Mouse (Mus musculus) hindbrain, embryonic 13.5 days (tissue): ENCODE data around the gene Mpv17. TPM values are rescaled to one million over a fixed set of nuclear protein-coding genes. Genes with fewer than 3 reads are reported as not detected.
A peak's percentile ranks its signal among the peaks of the same experiment; 100 is the strongest.

Experiments
- ATAC-seq: fragments of 200-750 bp; cut with Nextera tagmentation; 2 replicates; pipeline ENCODE4 v1.8.0; 2017; ENCODE audit warnings: moderate TSS enrichment; ENCODE audit not compliant: low FRiP score
- H3K27ac ChIP-seq: fragments of 300-500 bp; sonication (generic); 2 replicates; pipeline ENCODE4 v1.5.1; 2015; ENCODE audit warnings: inconsistent platforms, mild to moderate bottlenecking, moderate library complexity
- H3K27me3 ChIP-seq: fragments of 300-500 bp; sonication (generic); 2 replicates; pipeline ENCODE4 v1.6.1; 2015; ENCODE audit warnings: mild to moderate bottlenecking, inconsistent platforms
- H3K36me3 ChIP-seq: fragments of 300-500 bp; sonication (generic); 2 replicates; pipeline ENCODE4 v1.6.1; 2015; ENCODE audit warnings: mild to moderate bottlenecking, inconsistent platforms
- H3K4me1 ChIP-seq: fragments of 300-500 bp; sonication (generic); replicated peaks from 2 replicates; pipeline ENCODE4 v1.6.1; 2015; ENCODE audit warnings: inconsistent platforms
- H3K4me2 ChIP-seq: fragments of 300-500 bp; sonication (generic); 2 replicates; pipeline ENCODE4 v1.6.1; 2015; ENCODE audit warnings: inconsistent platforms, mild to moderate bottlenecking, moderate library complexity
- H3K4me3 ChIP-seq: fragments of 300-500 bp; sonication (generic); 2 replicates; pipeline ENCODE4 v1.5.1; 2015; ENCODE audit warnings: mild to moderate bottlenecking, inconsistent platforms
- H3K9ac ChIP-seq: fragments of 300-500 bp; sonication (generic); 2 replicates; pipeline ENCODE4 v1.6.1; 2015; ENCODE audit warnings: mild to moderate bottlenecking, inconsistent platforms
- H3K9me3 ChIP-seq: fragments of 300-500 bp; sonication (generic); 2 replicates; pipeline ENCODE4 v1.6.1; 2016; ENCODE audit warnings: inconsistent platforms
- WGBS: fragments of 180-500 bp; shearing (Covaris S2); methylation state at CpG from one replicate; pipeline ENCODE4 v1.1.7; 2015; 5-methylcytosine and 5-hydroxymethylcytosine counted together
- polyA plus RNA-seq: library from polyadenylated mRNA; unstranded; fragments of >200 nt; fragmentation: Nextera tagmentation; extraction: Ambion mirVana; gene quantifications from 2 replicates; pipeline ENCODE4 v1.2.1, GENCODE M21; 2015

The Mpv17 gene
- 54.2 and 58.2 TPM in 2 replicates for polyA plus RNA-seq

DNA sequence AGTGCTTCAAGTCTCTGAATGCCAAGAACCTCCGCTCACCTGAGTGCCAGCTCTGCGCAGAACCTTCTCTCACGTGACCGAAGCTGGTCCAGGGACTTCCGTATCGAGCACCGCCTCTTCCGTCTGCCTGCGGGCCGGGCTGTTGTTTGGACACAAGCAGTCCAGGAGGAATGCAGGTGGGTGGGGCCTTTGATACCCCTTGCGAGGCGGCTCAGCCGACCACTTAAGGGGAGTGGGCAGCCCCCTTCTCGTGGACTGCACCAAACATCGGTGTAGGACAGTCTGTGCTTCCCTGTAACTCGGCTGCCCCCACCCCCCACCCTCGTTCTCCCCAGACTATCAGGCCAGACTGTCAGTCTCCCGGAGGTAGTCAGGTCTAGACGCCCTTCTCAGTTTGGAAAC, at the start of gene Mpv17:
Gene Mpv17, minus strand, starts transcription at position 100 of the 402 bp plus-strand sequence.
- H3K4me1 ChIP-seq: peaks cover 16% of the 10 kb centered on the region
- H3K27ac ChIP-seq: peak within 1 kb of the TSS; percentile 83
- H3K4me2 ChIP-seq: peak within 1 kb of the TSS; percentile 84
- H3K27me3 ChIP-seq: no peaks in the 10 kb centered on the region
- peak within 1 kb of the TSS; percentile 65 for H3K4me3 ChIP-seq
- no peaks in the 10 kb centered on the region for H3K9me3 ChIP-seq
- H3K9ac ChIP-seq: peak within 1 kb of the TSS; percentile 85
- peak; percentile 96 for ATAC-seq
- peaks cover 36% of the 10 kb centered on the region for H3K36me3 ChIP-seq
- under 1% methylated on average over 19 of the region's 19 CpGs for WGBS

DNA sequence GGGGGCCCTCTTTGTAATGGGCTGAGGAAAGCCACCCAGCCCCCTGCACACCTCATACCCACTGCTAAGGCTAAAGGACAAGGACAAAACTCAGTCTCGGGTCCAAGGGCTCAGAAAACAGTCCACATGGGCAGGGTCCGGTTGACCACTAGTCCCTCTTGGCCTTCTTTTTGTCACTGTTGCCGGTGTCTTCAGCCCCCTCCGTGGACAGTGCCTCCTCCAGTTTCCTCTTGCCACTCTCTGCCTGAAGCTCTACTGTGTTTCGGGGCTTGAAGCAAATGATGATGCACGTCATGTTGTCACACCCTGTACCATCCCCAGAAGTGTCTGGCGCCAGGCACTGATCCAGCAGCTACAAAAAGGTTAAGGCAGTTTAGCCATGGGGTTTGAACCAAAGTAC, 48.9 kb upstream of the Mpv17 start:
- Histone ChIP-seq H3K9ac (peak overlapping the region; percentile 57; the same call in 1 of the 2 replicates), H3K27me3 (no peaks in the 10 kb centered on the region), H3K27ac (peak overlapping the region; percentile 89), H3K36me3 (peaks cover 82% of the 10 kb centered on the region), H3K9me3 (peaks cover 5% of the 10 kb centered on the region), H3K4me3 (peak overlapping the region; percentile 62), H3K4me1 (peaks cover 27% of the 10 kb centered on the region), H3K4me2 (peak overlapping the region; percentile 68)
- ATAC-seq: no peak
- 86% methylated on average over 7 of the region's 7 CpGs for WGBS

DNA sequence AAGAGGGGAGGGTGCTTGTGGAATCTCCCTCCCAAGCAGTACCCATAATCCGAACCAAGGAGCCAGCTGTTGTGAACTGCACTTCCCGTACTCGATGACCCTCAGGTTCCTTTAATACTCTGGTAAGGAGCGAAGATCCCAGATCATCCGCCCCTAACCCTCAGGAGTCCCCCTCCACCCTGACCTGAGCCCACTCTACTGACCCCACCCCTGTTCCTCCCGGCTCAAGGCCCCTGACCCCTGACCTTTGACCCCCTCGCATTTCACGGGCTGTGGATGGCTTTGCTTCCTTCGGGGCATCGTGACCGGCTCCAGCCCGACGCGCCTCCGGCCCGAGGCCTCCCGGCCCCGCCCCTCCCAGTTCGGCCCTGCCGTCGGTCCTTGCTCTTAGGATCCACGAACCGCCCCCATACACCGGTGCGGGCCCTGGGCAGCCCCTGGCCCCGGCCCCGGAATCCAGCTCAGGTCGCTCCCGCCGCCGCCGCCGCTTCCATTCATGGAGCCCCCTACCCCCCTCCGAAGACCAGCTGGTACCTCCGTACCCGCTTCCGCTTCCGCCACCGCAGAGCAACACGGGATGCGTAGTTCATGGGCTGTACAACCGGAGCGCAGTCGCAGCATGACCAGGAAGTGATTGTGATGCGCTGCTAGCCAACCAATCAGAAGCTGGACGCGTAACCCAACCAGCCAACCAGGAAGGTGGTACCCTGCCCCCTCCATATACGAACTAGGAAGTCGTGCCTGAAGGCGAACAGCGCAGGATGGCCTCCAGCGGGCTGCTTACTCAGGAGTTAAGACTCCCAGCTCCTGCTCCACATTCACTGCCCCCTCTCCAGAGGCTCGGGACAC, 47.9 kb upstream of the Mpv17 start, which contains the start of gene Zfp513:
Gene Zfp513, minus strand, starts transcription at position 562 of the 849 bp plus-strand sequence.
- Histone ChIP-seq H3K27ac (peak within 1 kb of the TSS; percentile 90), H3K27me3 (no peaks in the 10 kb centered on the region), H3K9me3 (peaks cover 5% of the 10 kb centered on the region), H3K36me3 (peaks cover 82% of the 10 kb centered on the region), H3K4me2 (peak within 1 kb of the TSS; percentile 91), H3K4me3 (peak within 1 kb of the TSS; percentile 62), H3K9ac (peak within 1 kb of the TSS; percentile 88), H3K4me1 (peaks cover 27% of the 10 kb centered on the region)
- under 1% methylated on average over 53 of the region's 53 CpGs for WGBS
- ATAC-seq: peak; percentile 98

DNA sequence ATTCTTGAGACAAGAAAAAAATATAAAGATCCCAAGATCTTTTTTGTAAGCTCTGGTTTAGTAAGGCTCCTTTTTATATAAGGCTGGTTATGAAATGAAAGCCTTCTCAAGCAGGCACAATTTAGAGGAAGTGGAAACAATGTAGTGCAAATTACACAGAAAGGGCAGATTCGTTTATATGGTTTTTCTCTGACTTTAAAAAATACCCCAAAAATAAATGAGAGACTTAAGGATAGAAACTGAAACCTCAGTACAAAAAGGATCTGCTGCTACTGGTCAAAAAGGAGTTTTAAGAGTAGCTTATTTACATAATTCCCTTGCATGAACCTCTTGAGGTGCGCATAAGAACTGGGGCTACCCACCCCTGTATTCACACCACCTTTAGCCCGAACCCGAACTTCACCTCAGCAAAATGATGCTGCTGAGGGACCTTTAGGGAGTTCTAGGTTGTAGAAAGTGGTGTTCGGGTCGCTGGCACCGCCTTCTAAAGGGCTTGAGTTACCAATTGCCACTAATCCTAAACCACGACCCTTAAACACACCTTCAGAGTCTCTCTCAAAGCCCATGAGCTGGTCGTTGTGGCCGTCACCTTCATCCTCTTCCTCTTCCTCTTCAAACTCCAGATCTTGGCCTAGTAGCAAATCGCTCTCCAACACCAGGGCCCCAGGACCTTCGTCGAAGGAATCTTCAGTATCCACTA, 47.1 kb upstream of the Mpv17 start:
- peaks cover 83% of the 10 kb centered on the region for H3K36me3 ChIP-seq
- ATAC-seq: no peak
- H3K4me3 ChIP-seq: peak overlapping the region; percentile 62
- no peaks in the 10 kb centered on the region for H3K27me3 ChIP-seq
- H3K4me1 ChIP-seq: peaks cover 27% of the 10 kb centered on the region
- peak overlapping the region; percentile 91 for H3K4me2 ChIP-seq
- H3K9me3 ChIP-seq: peaks cover 5% of the 10 kb centered on the region
- peak overlapping the region; percentile 90 for H3K27ac ChIP-seq
- WGBS: 21% methylated on average over 13 of the region's 13 CpGs
- peak overlapping the region; percentile 88 for H3K9ac ChIP-seq

DNA sequence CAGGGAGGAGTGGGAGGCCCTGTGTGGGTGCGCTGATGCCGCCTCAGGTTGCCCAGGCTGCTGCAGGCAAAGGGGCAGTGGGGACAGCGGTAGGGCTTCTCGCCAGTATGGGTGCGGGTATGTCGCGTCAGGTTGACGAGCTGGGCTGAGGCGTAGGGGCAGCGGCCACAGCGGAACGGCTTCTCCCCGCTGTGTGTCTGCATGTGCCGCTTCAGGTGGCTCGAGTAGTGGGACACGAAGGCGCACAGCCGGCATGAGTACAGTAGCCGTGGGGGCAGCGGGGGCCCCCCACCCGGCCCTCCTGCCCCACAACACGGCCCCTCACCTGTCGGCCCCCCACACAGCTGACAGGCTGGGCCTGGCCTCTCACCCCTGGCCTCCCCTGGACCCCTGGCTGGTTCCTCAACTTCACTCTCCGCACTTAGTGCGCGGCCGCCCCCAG, 46.3 kb upstream of the Mpv17 start:
- H3K4me3 ChIP-seq: peak overlapping the region; percentile 62
- 94% methylated on average over 27 of the region's 27 CpGs for WGBS
- ATAC-seq: no peak

DNA sequence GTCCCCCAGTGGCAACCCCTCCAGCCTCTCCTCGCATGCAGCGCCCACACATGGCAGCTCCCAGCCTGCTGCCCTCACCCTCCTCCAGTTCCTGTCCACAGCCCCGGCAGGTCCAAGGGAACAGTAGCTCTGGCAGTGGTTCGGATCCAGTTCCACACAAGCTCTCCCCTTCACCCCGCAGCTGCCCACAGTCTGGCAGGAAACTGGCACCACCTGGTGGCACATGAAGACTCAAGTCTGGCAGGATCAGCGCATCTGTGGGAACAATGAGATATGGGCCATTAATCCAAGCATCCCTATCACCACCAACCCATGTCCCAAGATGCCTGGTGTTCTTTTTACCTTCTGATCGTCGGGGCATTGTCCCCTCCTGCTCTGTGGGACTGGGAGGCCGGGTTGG, 45.8 kb upstream of the Mpv17 start:
- no peak overlapping the region for H3K4me2 ChIP-seq
- ATAC-seq: no peak

More for the DNA sequence above, 46.3 kb upstream of the Mpv17 start:
- Histone ChIP-seq H3K27me3 (no peaks in the 10 kb centered on the region), H3K4me2 (peak overlapping the region; percentile 91), H3K36me3 (peaks cover 83% of the 10 kb centered on the region), H3K9me3 (peaks cover 5% of the 10 kb centered on the region), H3K27ac (no peak overlapping the region), H3K9ac (peak overlapping the region; percentile 88; the same call in 1 of the 2 replicates), H3K4me1 (peaks cover 27% of the 10 kb centered on the region)

DNA sequence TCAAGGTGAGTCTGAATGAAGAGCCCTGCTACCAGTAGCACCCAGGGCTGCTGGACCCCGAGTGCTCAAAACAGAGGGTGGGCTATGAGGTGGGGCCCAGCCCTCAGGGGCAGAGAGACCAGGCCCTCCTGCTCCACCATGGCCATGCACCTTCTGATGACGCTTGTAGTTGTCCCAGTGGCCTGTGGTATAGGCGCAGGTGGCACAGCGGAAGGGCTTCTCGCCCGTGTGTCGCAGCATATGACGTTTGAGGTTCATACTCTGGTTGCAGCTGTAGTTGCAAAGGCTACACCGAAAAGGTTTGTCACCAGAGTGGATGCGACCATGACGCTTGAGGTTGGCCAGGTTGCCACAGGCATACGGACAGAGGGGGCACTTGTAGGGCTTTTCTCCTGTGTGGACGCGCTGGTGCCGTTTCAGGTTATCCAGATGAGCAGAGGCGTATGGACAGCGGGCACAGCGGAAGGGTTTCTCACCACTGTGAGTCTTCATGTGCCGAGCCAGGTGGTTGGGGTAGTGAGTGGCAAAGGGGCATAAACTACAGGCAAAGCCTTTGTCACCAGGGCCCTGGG, 45.4 kb upstream of the Mpv17 start:
- no peak for ATAC-seq
- 0 out of 2 replicates have a peak overlapping the region, but pooled peaks have one; percentile 62 for H3K4me3 ChIP-seq
- no peak overlapping the region for H3K27ac ChIP-seq
- H3K9ac ChIP-seq: no peak overlapping the region
- peaks cover 5% of the 10 kb centered on the region for H3K9me3 ChIP-seq
- H3K4me2 ChIP-seq: no peak overlapping the region
- peaks cover 82% of the 10 kb centered on the region for H3K36me3 ChIP-seq
- WGBS: 95% methylated on average over 19 of the region's 19 CpGs
- H3K27me3 ChIP-seq: no peaks in the 10 kb centered on the region
- H3K4me1 ChIP-seq: peaks cover 31% of the 10 kb centered on the region

More for the DNA sequence above, 45.8 kb upstream of the Mpv17 start:
- Histone ChIP-seq H3K4me3 (peak overlapping the region; percentile 62; the same call in 1 of the 2 replicates), H3K4me1 (peaks cover 27% of the 10 kb centered on the region), H3K9ac (no peak overlapping the region), H3K36me3 (peaks cover 83% of the 10 kb centered on the region), H3K9me3 (peaks cover 5% of the 10 kb centered on the region), H3K27me3 (no peaks in the 10 kb centered on the region), H3K27ac (no peak overlapping the region)
- 91% methylated on average over 9 of the region's 9 CpGs for WGBS

DNA sequence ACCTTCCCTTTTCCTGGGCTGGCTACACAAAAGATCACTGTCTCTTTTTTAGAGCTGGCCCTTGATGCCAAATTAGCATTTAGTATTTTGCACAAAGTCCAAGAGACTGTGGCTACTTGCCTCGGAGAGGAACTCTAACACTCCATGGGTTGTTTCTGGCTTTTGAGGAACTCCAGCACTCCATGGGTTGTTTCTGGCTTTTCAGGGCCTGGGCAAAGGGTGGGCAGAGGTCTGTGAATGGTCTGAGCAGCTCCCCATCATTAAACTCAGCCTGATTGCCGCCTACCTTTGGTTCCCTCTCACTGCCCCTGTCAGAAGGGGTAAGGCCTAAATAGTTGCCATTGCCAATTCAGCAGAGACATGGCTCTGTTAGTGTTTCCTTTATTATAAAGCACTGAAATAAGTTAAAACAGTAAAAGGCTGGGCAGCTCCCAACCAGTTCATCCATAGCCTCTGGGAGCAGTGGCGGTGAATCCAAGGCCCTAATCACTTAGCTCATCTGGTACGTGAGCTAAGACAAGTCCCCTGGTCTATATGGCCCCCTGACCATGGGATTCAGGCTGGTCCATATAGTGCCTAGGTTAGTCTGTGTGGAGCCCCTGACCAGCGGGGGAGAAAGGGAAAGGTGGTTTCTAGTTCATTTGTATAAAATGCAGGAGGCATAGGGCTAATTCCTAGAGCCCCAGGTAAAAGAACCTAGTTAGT, 44.7 kb upstream of the Mpv17 start:
- Histone ChIP-seq H3K36me3 (peaks cover 76% of the 10 kb centered on the region), H3K27ac (no peak overlapping the region), H3K9me3 (peaks cover 5% of the 10 kb centered on the region), H3K4me1 (peaks cover 37% of the 10 kb centered on the region), H3K4me3 (no peak overlapping the region), H3K9ac (no peak overlapping the region), H3K27me3 (no peaks in the 10 kb centered on the region), H3K4me2 (no peak overlapping the region)
- ATAC-seq: no peak
- 82% methylated on average over 5 of the region's 5 CpGs for WGBS

DNA sequence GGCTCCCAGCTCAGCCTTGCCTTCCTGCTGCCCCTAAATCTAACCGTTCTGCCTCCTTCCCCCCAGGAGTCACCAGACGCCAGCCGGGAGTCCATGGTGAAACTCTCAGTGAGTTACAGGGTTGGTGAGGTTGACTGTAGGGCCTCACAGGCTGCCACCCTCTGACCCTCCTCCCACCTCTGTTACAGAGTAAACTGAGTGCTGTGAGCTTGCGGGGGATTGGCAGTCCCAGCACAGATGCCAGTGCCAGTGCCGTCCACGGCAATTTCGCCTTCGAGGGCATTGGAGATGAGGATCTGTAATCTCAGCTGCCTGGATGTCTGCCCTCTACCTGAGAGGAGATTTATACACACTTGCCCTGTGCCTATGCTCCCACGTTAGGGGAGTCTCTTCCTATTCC, 44.1 kb upstream of the Mpv17 start:
- H3K4me3 ChIP-seq: no peak overlapping the region
- H3K36me3 ChIP-seq: peaks cover 70% of the 10 kb centered on the region
- no peak for ATAC-seq
- 87% methylated on average over 9 of the region's 9 CpGs for WGBS
- peaks cover 38% of the 10 kb centered on the region for H3K4me1 ChIP-seq
- peaks cover 5% of the 10 kb centered on the region for H3K9me3 ChIP-seq
- H3K4me2 ChIP-seq: no peak overlapping the region
- H3K27ac ChIP-seq: no peak overlapping the region
- no peaks in the 10 kb centered on the region for H3K27me3 ChIP-seq
- H3K9ac ChIP-seq: no peak overlapping the region

DNA sequence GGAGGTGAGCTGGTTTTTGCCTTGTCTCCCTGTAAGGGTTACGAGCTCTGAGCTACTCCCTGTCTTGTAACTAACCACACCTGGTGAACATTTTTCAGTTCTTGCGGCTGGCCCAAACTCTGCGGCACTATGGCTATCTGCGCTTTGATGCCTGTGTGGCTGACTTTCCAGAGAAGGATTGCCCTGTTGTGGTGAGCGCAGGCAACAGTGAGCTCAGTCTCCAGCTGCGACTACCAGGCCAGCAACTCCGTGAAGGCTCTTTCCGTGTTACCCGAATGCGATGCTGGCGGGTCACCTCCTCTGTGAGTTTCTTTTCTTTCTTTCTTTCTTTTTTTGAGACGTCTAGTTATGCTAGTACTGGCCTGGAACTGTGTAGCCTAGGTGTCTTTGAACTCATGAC, 43.0 kb upstream of the Mpv17 start:
- H3K9me3 ChIP-seq: peaks cover 5% of the 10 kb centered on the region
- H3K27me3 ChIP-seq: no peaks in the 10 kb centered on the region
- no peak for ATAC-seq
- WGBS: 93% methylated on average over 12 of the region's 12 CpGs
- H3K4me1 ChIP-seq: peaks cover 34% of the 10 kb centered on the region
- H3K27ac ChIP-seq: no peak overlapping the region
- H3K4me2 ChIP-seq: no peak overlapping the region
- H3K36me3 ChIP-seq: peaks cover 62% of the 10 kb centered on the region
- H3K9ac ChIP-seq: no peak overlapping the region
- H3K4me3 ChIP-seq: no peak overlapping the region

DNA sequence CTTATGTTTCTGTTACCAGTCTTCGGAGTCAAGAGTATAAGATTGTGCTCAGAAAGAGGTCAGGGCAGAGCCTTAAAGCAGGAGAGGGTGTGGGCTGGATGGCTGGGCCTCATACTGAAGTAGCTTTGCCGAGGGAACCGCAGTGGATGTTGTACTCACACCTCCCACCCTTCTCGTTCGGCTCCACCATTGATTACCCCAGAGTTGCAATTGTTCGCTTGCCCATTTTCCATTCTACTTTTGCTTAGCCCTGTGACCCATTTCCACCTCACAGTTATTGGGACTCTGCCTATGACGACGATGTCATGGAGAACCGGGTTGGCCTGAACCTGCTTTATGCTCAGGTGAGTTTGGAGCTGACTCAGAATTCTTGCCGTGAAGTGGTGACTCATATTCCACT, 42.2 kb upstream of the Mpv17 start:
- 95% methylated on average over 10 of the region's 10 CpGs for WGBS
- ATAC-seq: no peak
- H3K9ac ChIP-seq: no peak overlapping the region
- H3K4me2 ChIP-seq: no peak overlapping the region
- H3K4me1 ChIP-seq: peaks cover 40% of the 10 kb centered on the region
- no peak overlapping the region for H3K4me3 ChIP-seq
- H3K27me3 ChIP-seq: no peaks in the 10 kb centered on the region
- peaks cover 5% of the 10 kb centered on the region for H3K9me3 ChIP-seq
- peaks cover 64% of the 10 kb centered on the region for H3K36me3 ChIP-seq
- H3K27ac ChIP-seq: no peak overlapping the region
